Mouse (Mus musculus) ES-E14 (cell line): ENCODE measurements around the gene Ubxn10. TPM values are rescaled to one million over a fixed set of nuclear protein-coding genes. Genes with fewer than 3 reads are reported as not detected.

Source experiments
- DNase-seq: peaks from one replicate; pipeline ENCODE4 v3.0.0-alpha.2; 2013; ENCODE audit warnings: low read depth, low spot score
- H3K27ac ChIP-seq: 2 replicates; pipeline ENCODE4 v1.5.1; 2012; ENCODE audit warnings: low read depth, mild to moderate bottlenecking, low read length, moderate library complexity, mixed read lengths; ENCODE audit not compliant: poor library complexity, insufficient read depth, severe bottlenecking
- H3K36me3 ChIP-seq: 2 replicates; pipeline ENCODE4 v1.6.1; 2012; ENCODE audit warnings: mild to moderate bottlenecking, low read length, moderate library complexity, mixed read lengths; ENCODE audit not compliant: control insufficient read depth, poor library complexity, insufficient read depth, severe bottlenecking
- H3K4me1 ChIP-seq, 2 experiments: fragments of 150-350 bp in 1 of 2; sonication (generic) in 1 of 2; 2 replicates each; pipeline ENCODE4 v1.6.1; 2012; ENCODE audit warnings: low read length in 2 of 2, mild to moderate bottlenecking in 1 of 2, mixed read lengths in 1 of 2; ENCODE audit not compliant: control insufficient read depth in 2 of 2, insufficient read depth in 2 of 2, poor library complexity in 1 of 2
- H3K4me3 ChIP-seq, 2 experiments: fragments of 150-350 bp in 1 of 2; sonication (generic) in 1 of 2; 2 replicates each; pipeline ENCODE4 v1.5.1; 2012; ENCODE audit warnings: low read length in 2 of 2, low read depth in 1 of 2, mild to moderate bottlenecking in 1 of 2, mixed read lengths in 1 of 2; ENCODE audit not compliant: insufficient read depth in 1 of 2, poor library complexity in 1 of 2, severe bottlenecking in 1 of 2
- H3K9ac ChIP-seq: 2 replicates; pipeline ENCODE4 v1.6.1; 2012; ENCODE audit warnings: low read depth, mild to moderate bottlenecking, low read length, mixed read lengths; ENCODE audit not compliant: poor library complexity, insufficient read depth, severe bottlenecking
- H3K9me3 ChIP-seq: fragments of 150-350 bp; sonication (generic); 2 replicates; pipeline ENCODE4 v1.6.1; 2012; ENCODE audit warnings: low read depth, mild to moderate bottlenecking, low read length; ENCODE audit not compliant: control insufficient read depth, insufficient read depth
- CHD2 ChIP-seq: IDR thresholded peaks from 2 replicates; pipeline ENCODE4 v1.6.1; 2014; ENCODE audit warnings: mild to moderate bottlenecking, low read depth, low read length, inconsistent platforms
- HCFC1 ChIP-seq: IDR thresholded peaks from 2 replicates; pipeline ENCODE4 v1.6.1; 2012; ENCODE audit warnings: low read length, inconsistent platforms, borderline replicate concordance; ENCODE audit not compliant: insufficient read depth
- MAFK ChIP-seq: IDR thresholded peaks from 2 replicates; pipeline ENCODE4 v1.6.1; 2014; ENCODE audit warnings: mild to moderate bottlenecking, low read depth, low read length, inconsistent platforms; ENCODE audit not compliant: insufficient read depth
- ZC3H11A ChIP-seq: IDR thresholded peaks from 2 replicates; pipeline ENCODE4 v1.6.1; 2012; ENCODE audit warnings: low read depth, mild to moderate bottlenecking, inconsistent platforms, low read length, borderline replicate concordance
- ZNF384 ChIP-seq: IDR thresholded peaks from 2 replicates; pipeline ENCODE4 v1.6.1; 2012; ENCODE audit warnings: low read depth, low read length, inconsistent platforms
- in situ Hi-C, 2 experiments: fragments of 600-800 bp; cut with MboI; formaldehyde crosslinking; loops; one replicate each; pipeline ENCODE4 v1.15.1; 2025; ENCODE audit warnings: low sequenced_read_pairs in 2 of 2, inconsistent platforms in 1 of 2; ENCODE audit not compliant: unreplicated experiment in 2 of 2
- total RNA-seq: library from RNA; depleted of rRNA; stranded (reverse); fragments of 300-350 nt; gene quantifications from 2 replicates; pipeline ENCODE4 v1.2.3, GENCODE M21; 2012

Gene Ubxn10
- total RNA-seq, 1 experiment = 1.1 TPM

DNA sequence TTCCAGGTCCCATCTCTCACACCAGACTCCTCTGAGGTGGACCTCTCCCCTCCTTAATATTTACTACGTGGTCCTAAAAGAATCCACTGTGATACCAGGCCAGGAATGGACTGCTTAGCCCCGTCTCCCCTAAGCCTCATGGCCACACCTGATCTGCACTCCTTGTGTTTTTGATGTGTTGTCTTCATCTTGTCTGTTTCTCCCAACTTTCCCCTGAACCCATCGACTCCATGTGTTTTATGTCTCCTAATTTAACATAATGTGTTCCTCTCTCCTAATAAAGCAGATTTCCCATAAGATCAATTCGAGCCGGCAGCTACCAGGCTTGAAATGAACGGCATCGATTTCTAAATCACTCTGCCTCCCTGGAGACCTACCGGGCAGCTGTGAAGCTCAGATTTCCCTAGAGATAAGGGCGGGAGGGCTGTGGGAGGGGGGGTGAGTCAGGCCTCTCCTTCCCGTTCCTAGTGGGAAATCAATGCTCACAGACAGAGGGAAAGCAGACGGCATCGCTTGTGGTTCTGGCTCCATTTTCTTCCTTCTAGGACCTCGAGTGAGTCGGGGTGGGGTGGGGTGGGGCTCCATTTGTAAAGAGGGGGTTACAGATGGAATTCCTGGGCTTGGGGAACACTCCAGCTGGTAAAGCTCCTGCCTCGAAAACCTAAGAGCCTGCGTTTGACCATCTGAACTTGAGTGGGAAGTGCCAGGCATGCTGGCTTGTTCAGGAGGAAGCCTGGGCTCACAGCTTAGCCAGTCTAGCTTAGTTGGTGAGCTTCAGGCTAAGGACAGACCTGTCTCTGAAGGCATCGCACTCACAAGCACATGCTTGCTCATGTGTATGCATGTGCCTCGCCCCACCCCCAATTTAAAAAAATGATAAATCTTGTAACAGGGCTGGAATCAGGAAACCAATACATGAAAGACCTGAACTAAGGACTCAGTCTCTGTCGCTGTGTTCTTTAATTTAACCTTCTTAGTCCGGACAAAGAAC lies 40.7 kb upstream of the Ubxn10 start:
- Histone ChIP-seq H3K9ac (no peak overlapping the region), H3K4me3 (no peak overlapping the region), H3K9me3 (no peaks in the 10 kb centered on the region), H3K36me3 (no peaks in the 10 kb centered on the region), H3K4me1 (no peaks in the 10 kb centered on the region; a peak in 1 of 4 replicates), H3K27ac (no peak overlapping the region)
- in situ Hi-C loops = no loop called here
- no peak for DNase-seq
- TF ChIP-seq MAFK (no peak), CHD2 (no peak), ZC3H11A (no peak), ZNF384 (no peak), HCFC1 (no peak)

- DNase-seq = no peak
- Histone ChIP-seq H3K9me3 (no peaks in the 10 kb centered on the region), H3K4me3 (no peak within 1 kb of the TSS), H3K9ac (no peak within 1 kb of the TSS), H3K36me3 (no peaks in the 10 kb centered on the region), H3K27ac (no peak within 1 kb of the TSS), H3K4me1 (no peaks in the 10 kb centered on the region; a peak in 1 of 4 replicates)
- in situ Hi-C loops = no loop called here
- TF ChIP-seq MAFK = no peak
- TF ChIP-seq HCFC1 = no peak
- no peak for TF ChIP-seq ZNF384
- no peak for TF ChIP-seq CHD2
- TF ChIP-seq ZC3H11A = no peak
These were observed 38.5 kb upstream of the Ubxn10 start, which contains the start of gene Pla2g2d for GRCm38 (mm10) chr4:138775435-138775834. Pla2g2d (plus strand) TSS chr4:138775735.

DNA sequence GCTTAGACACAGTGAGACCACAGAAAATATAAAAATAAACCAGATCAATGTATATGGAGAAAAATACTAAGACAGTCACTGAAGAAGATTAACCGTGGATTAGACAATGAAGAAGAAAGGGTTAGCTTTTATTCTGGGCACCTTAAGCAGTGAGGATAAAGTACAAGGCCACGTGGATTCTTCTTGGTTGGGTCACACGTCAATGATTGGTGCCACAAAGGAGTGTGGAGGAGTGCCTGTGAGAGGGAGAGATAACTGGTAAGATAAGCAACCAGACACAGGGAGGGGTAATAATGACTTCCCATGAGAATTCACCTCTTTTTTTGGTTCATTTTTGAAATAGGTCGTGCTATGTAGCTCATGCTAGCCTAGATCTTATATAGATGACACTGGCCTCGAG lies 35.4 kb upstream of the Ubxn10 start:
- no peak overlapping the region for H3K4me3 ChIP-seq
- in situ Hi-C loops = no loop called here
- TF ChIP-seq ZC3H11A = no peak
- TF ChIP-seq CHD2 = no peak
- no peak for TF ChIP-seq MAFK
- TF ChIP-seq ZNF384 = no peak
- TF ChIP-seq HCFC1 = no peak
- H3K27ac ChIP-seq = no peak overlapping the region; the same call in 1 of the 2 replicates
- no peak for DNase-seq
- no peaks in the 10 kb centered on the region for H3K36me3 ChIP-seq
- no peak overlapping the region for H3K9ac ChIP-seq
- no peaks in the 10 kb centered on the region for H3K9me3 ChIP-seq
- H3K4me1 ChIP-seq = no peaks in the 10 kb centered on the region; a peak in 1 of 4 replicates

- no peak for DNase-seq
- in situ Hi-C loops = no loop called here
- no peak for TF ChIP-seq MAFK
- TF ChIP-seq ZNF384 = no peak
- no peak for TF ChIP-seq CHD2
- H3K9me3 ChIP-seq = no peaks in the 10 kb centered on the region
- no peak overlapping the region for H3K4me3 ChIP-seq
- H3K27ac ChIP-seq = no peak overlapping the region
- no peaks in the 10 kb centered on the region for H3K36me3 ChIP-seq
- no peak overlapping the region for H3K9ac ChIP-seq
- H3K4me1 ChIP-seq = no peaks in the 10 kb centered on the region; a peak in 1 of 4 replicates
These were observed 35.0 kb upstream of the Ubxn10 start for GRCm38 (mm10) chr4:138771970-138772369.
